Mouse (Mus musculus) left cerebral cortex, adult 8-10 months (tissue): ENCODE results near the gene Hist1h2ai. TPM values are rescaled to one million over a fixed set of nuclear protein-coding genes. Genes with fewer than 3 reads are reported as not detected.
A peak's percentile ranks its signal among the peaks of the same experiment; 100 is the strongest.
"Not testable (repeated sequence)": the region's sequence is repeated elsewhere in the genome, so short reads cannot be mapped to it uniquely, and the experiment has no call there.

ENCODE experiments used
- DNase-seq, 2 experiments: peaks; one replicate each; pipeline ENCODE4 v3.0.0; 2022; ENCODE audit warnings: low spot score in 2 of 2
- total RNA-seq, 4 experiments: library from RNA; stranded (reverse); gene quantifications; 2 replicates each; pipeline ENCODE4 v1.2.4; 2022

Hist1h2ai gene
- total RNA-seq, 4 experiments from 2014 or later = 16.4 to 24.8 (median 22.3) TPM; not detected in 1

DNA sequence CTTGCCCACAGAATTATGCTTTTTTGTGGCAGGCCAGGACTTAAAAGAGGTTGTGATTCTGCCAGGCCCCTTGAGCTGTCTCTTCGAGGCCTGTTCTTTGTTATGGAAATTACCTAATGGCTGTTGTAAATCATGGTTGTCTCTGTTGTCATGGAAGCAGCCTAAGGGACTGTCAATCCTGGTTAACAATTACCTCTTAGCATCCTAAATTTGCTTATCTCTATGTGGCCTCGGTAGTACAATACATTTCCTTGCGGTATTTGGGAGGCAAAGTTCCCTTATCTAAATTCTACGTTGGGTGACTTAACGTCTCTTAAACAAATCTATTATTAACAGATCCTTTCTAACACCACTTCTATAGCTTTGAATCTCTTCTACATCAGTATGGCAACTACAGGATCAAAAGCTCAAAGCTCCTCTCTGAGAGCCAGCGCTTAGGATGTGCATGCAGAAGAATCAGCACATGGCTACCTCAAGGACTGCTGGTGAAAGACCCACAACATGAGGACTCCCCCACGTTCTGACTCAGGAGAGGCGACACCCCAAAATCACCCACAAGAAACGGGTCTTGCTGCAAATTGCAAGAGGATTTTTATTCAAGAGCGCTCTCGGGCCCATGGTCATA, 11.8 kb downstream of the Hist1h2ai start:
- DNase-seq = no peak

DNA sequence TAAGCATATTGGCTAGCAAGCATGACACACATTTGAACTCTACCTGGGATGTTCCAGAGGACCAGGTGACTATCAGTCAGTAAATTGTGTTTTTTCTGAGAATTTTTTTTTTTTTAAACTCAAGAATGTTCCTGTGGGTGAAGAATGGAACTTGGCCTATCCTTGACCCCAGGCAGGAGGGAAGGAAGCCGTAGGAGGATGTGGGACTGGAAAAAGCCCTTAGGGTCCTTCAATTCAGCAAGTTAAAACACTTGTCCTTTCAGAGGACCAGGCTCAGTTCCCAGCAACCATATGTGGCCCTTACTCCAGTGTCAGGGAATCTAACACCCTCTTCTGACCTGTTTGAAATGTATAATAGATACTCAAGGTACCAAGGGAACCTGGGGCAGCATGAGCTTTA, 13.3 kb downstream of the Hist1h2ai start:
- DNase-seq = no peak

DNA sequence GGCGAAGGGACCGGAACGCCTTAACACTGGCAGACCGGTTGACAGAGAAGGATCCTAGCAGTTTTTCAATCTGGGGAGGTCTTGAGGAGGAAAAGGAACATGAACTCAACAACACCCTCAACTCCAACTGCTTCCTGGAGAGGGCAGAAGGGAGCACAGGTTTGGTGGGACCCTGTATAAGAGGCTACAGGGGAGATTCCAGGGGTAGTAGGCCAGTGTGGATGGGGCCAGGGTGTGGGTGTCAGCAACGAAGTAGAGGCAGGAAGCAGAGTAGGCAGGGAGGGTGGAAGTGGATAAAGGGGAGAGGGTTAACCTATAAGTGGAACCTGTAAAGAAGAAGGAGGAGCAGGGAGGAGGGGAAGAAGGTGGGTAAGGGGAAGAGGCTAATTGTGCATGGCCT, 17.2 kb downstream of the Hist1h2ai start:
- DNase-seq = no peak

DNA sequence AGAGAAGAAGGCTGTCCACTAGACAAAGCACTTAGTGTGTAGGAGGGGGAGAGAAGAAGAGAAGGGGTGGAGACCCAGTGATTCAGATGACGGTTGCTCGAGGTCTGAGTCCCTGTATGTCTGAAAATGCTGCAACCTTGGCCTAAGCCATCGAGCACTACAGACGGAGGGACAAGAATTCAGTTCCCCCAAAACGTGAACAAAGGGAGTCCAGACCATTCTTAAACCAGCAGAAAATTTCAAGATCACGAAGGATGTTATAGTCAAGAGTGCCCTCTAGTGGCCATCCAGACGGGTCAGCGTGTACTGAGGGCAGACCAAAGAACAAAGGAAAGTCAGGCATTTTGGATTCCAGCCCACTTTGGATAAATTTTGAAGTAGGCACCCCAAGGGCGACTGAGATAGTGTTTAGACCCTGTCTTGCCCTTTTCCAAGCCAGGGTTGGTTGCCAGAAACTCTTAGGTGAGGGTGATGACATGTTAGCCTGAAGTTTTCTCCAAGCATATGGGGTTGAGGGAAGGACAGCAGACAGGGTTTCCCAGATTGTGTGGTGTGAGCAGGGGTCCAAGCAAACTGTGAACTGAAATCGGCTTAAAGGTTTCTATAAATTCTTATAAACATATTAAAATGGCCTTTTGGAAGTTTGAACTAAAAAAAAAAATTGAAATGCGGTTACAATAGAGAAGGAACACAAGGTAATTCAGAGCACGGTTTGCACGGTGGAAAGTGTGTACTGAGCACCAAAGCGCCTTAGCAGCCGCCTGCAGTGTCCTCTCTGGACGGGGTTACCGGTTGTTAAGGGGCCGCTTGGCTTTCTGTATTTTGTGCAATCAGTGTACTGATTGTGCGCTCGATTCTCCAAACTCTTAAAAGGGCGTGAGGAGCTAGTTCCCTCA, 18.0 kb downstream of the Hist1h2ai start:
- peak in 1 of 2 experiments; percentile 55 for DNase-seq

DNA sequence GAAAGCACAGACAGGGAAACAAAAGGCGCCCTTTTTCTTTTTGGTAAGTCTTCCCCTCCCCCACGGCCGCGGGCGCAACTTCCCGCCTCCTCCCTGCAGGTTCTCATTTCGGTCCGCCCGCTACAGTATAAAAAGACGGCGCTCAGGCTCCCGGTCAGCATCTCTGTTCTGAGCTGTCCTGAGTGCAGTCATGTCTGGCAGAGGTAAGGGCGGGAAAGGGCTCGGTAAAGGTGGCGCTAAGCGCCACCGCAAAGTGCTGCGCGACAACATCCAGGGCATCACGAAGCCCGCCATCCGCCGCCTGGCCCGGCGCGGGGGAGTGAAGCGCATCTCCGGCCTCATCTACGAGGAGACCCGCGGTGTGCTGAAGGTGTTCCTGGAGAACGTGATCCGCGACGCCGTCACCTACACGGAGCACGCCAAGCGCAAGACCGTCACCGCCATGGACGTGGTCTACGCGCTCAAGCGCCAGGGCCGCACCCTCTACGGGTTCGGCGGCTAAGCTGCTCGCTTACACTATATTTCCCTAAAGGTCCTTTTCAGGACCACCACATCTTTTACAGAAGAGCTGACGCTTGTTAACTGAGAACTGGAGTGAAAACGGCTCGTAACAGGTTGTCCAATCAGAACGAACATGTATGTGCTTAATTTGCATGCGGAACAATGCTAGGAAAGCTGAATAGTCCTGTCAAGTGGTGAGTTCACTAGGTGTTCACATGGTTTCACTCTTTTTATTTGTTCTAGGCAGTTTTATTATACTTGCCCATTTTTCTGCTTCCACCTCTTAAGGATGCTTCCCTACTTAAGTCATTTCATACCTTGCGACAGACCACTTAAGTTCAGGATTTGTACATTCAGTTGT, 18.9 kb downstream of the Hist1h2ai start, which contains the start of gene Hist1h4j:
Gene Hist1h4j (plus strand): TSS at position 159 of the 862 bp plus-strand sequence.
- peak; percentile 59 to 69 for DNase-seq

DNA sequence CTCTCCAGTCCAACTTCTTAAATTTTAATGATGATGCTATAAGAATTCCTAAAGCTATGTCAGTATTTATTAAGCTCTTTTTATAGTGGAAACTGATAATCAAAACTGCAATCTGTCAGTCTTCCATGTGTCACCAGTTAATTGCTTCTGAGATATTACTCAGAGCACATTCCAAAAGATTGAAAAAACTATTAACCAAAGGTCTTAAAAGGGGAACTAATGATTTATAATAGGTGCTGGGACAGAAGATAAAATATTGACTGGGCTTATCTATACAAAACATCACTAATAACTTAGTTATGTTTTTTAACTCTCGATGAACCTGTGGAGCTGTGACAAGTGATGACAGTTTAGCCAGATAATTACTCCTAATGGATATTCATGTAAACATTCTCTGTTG, 28.8 kb downstream of the Hist1h2ai start:
- no peak for DNase-seq

DNA sequence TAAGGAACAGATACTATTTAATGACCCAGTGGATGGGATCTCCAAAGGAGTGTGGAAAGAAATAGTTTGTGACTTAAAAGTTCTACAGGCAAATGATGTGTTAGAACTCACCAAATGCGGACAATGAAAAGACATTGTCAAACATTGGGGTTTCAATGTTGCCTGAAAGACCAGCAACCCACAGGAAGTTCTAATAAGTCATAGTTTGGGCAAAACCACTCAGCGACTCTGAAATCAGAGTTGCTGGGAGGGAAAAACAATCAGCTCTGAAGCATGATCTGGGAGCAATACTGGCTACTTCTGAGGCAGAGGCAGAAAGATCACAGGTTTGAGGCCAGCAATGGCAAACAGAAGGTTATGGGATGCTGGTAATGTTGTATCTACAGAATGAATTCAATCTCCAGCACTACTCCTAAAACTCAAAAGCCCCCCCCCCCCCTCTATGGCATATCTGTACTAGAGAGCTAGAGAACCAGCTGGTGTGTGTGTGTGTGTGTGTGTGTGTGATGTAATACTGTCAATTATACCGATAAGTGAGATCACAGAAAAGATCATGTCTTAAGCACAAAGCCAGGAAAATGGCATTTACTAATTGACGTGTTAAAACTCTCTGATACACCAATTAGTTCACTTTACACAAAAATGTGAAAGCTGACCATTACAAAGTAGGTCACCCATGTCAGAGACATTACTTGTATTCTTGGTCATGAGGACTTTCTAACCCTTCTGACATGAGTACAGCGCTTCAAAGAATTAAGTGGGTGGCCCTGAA, 33.4 kb downstream of the Hist1h2ai start:
- DNase-seq = no peak

DNA sequence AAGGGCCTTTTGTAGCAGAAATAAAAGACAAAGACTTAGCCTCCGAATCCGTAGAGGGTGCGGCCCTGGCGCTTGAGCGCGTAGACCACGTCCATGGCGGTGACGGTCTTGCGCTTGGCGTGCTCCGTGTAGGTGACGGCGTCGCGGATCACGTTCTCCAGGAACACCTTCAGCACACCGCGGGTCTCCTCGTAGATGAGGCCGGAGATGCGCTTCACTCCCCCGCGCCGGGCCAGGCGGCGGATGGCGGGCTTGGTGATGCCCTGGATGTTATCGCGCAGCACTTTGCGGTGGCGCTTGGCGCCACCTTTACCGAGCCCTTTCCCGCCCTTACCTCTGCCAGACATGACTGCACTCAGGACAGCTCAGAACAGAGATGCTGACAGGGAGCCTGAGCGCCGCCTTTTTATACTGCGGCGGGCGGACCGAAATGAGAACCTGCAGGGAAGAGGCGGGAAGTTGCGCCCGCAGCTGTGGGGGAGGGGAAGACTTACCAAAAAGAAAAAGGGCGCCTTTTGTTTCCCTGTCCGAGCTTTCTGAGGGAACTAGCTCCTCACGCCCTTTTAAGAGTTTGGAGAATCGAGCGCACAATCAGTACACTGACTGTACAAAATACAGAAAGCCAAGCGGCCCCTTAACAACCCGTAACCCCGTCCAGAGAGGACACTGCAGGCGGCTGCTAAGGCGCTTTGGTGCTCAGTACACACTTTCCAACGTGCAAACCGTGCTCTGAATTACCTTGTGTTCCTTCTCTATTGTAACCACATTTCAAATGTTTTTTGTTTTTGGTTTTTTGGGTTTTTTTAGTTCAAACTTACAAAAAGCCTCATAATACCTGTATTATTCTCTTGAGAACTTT, 34.2 kb downstream of the Hist1h2ai start, which contains the start of gene Hist1h4k:
Gene Hist1h4k (minus strand): TSS at position 347 of the 859 bp plus-strand sequence.
- peak; percentile 90 to 95 for DNase-seq

DNA sequence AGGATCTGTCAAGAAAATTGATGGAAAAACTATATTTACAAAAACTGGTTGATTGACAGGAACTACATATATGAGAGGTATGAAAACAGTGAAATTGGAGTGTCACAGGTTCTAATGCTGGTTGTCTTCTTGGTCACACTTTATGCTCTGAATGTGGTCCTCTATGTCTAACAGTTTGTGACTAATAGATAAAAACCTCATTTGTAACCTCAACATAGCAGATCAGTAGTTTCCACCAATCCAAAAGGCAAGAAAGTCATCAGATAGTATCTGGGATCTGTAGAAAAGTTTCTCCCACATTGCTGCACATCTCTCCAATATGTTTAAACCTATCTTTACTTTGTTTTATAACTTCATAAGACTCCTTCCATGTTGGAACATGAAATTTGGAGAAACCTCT, 35.2 kb downstream of the Hist1h2ai start:
- no peak for DNase-seq

DNA sequence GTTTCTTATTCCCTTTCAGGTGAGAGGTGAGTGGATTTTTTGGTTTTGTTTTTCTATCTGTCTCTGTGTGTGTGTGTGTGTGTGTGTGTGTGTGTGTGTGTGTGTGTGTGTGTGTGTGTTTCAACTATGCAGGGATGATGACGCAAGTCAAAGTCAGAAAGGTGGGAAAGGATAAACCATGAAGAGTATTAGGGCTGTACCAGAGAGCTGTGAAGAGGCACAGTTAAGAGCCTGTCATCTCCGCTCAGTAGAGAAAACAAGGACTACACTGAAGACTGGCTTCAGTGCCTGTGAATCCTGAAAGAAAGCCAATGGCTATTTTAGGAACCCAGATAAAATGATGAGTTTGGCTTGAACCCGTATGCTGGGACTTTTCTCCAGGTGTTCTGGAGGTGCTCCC, 35.6 kb downstream of the Hist1h2ai start:
- no peak for DNase-seq

DNA sequence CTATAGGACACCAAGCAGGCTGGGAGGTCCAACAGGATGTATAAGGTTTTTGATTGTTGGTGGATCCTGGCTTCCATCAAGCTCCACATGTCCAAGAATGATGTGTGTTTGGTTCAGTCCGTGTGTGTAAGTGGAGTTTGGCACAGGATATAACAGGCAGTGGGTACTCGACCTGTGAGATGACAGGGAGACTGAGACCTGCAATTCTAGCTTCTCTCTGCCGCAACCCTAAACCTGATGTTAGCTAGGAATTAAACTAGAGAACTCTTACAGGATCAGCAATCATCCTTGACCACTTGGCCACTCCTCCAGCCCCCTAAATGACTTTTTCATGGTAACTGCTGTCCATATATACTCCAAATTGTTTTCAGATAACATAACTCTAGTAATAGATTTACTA, 36.1 kb downstream of the Hist1h2ai start:
- no peak for DNase-seq

DNA sequence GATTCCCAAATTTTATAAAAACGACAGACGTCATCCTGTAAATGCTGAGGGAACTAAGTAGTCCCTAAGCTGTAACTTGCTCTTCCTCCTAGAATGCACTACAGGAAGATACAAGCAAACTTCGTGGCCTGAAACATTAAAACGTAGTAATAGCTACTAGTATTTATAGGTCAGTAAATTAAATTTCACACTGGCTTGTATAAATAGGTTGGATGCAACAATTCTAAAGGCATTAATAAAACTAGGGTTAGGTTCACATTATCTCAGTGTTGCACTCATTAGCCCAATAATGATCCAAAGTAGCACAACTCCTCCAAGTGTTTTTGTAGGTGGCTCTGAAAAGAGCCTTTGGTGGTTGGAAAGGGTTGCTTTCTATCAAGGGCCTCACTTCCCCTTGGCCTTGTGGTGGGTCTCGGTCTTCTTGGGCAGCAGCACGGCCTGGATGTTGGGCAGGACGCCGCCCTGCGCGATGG, 36.9 kb downstream of the Hist1h2ai start:
- DNase-seq = peak in 1 of 2 experiments; percentile 9

DNA sequence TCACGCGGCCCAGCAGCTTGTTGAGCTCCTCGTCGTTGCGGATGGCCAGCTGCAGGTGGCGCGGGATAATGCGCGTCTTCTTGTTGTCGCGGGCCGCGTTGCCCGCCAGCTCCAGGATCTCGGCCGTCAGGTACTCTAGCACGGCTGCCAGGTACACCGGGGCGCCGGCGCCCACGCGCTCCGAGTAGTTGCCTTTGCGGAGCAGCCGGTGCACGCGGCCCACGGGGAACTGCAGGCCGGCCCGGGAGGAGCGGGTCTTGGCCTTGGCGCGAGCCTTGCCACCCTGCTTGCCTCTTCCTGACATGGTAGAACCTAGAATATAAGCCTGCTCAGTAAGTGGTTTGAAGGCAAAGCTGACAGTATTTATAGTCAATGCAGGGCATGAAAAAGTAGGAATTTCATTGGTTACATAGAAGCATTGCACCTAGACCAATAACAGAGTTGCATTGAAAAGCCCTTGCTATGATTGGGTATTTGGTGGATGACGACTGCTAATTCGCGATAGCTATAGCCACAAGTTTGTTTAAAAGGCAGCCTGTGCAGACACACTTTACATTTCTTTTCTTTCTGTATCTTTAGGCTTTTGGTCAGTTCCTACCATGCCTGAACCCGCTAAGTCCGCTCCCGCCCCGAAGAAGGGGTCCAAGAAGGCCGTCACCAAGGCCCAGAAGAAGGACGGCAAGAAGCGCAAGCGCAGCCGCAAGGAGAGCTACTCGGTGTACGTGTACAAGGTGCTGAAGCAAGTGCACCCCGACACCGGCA, 37.5 kb downstream of the Hist1h2ai start, which contains the start of the genes Hist1h2ak and Hist1h2bn:
Gene Hist1h2ak (minus strand): TSS at position 304 of the 762 bp plus-strand sequence.
Gene Hist1h2bn (plus strand): TSS at position 600 of the 762 bp plus-strand sequence.
- peak; percentile 47 to 80 for DNase-seq

DNA sequence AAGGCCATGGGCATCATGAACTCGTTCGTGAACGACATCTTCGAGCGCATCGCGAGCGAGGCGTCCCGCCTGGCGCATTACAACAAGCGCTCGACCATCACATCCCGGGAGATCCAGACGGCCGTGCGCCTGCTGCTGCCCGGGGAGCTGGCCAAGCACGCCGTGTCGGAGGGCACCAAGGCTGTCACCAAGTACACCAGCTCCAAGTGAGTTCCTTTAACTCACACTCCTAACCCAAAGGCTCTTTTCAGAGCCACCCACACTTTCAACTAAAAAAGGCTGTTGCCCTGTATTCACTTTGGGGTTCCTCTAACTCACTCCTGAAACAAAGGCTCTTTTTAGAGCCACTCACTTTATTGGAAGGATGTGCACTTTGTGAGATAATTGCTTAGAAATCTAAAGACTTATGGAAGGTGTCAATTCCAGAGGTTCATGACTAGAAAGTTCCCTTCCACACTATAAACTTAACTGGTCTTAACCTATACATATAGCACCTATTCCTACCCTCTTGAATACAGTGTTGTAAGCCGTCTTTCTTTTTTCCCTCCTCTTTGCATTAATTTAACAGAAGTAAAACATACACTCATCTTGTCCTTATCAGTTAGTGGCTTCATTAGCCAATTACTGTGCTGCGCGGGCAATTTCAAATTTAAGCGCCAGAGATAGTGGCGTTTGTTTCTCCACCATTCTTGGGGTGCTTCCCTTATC, 38.2 kb downstream of the Hist1h2ai start:
- DNase-seq = not testable (repeated sequence)

DNA sequence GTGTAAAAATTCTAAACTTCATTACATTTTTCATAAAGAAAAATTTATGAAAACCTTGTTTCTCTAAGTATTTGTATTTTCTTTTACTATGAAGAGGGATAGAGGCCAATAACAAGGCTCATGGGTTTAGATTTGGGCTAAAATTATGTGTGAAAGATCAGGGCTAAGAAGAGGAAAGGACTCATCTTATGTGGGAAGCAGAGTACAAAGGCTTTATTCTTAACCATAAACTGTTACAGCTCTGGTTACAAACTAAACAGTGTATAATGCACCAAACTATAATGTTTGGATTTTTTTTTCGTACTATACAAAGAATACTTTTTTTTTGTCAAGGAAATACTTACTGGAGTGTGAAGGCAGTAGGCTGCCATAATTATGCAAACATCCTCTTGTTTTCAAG, 39.5 kb downstream of the Hist1h2ai start:
- no peak for DNase-seq
